Mouse (Mus musculus) thymus, postnatal 10 days (tissue): ENCODE measurements at regions not wholly inside any gene's neighbourhood (a gene's known extent, or its start where the extent isn't known, plus 50 kb on each side); places are given as distances from the start of the nearest gene placed in this dataset.

ENCODE experiments used
- DNase-seq, 2 experiments: peaks; one replicate each; pipeline ENCODE4 v3.0.0; 2021; ENCODE audit warnings: low spot score in 2 of 2

DNA sequence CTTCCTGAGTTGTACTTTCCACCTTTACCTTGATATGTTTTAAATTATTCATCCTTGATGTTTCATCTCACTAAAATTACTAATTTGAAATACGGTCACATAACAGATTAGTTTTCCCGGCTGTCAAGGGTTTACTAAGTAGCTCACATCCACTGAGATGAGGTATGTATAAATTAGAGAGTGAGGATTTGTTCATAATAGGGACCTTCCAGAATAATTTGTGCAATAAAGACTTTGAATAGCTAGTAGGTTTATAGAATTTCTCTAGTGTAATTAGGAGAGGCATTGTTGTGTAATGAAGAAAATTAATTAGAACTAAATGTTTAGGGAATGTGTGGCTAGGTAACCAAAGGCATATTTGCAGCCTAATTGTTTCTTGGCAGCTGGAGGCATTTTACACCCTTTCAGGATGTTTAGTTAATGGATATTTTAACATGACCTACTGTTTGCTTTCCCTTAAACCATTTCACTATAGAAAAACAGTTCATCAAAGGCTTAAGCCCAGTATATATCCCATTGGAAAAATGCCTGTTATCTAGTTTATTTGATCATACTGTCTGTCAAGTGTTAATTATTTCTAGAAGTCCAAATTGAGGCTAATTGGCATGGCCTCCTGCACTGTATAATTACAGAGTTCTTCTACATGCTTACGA lies 70.8 kb downstream of the Mat2b start:
- DNase-seq: no peak

- no peak for DNase-seq
These were observed 75.0 kb downstream of the Mat2b start for GRCm38 (mm10) chr11:40620036-40620435.

- DNase-seq: no peak
These were observed 92.0 kb downstream of the Mat2b start for GRCm38 (mm10) chr11:40603008-40603407.

DNA sequence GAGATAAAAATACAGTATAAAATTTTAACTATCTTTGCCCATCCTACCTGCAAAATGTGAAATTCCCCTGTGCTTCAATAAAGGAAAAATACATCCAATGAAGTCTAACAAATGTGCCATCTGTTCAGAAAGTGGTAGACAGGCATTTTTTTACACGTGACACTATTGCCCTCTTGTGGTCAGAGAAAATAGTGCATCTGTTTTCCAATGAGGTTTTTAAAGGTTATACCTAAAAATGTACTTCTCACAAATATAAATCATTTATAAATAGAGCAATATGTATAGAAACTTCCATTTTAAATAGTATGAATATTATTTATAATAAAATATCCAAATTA lies 93.5 kb downstream of the Mat2b start:
- peak in 1 of 2 experiments; percentile 9 for DNase-seq

- DNase-seq: no peak
These were observed 94.0 kb downstream of the Mat2b start for GRCm38 (mm10) chr11:40600773-40601571.

GRCm38 (mm10) chr11:40599956-40600772 lies 94.8 kb downstream of the Mat2b start:
- no peak for DNase-seq

- no peak for DNase-seq
These were observed 98.7 kb downstream of the Mat2b start for GRCm38 (mm10) chr11:40596347-40596746.

- no peak for DNase-seq
These were observed 102.9 kb downstream of the Mat2b start for GRCm38 (mm10) chr11:40592056-40592455.

GRCm38 (mm10) chr11:40573758-40574139 lies 121.3 kb downstream of the Mat2b start:
- DNase-seq: no peak

DNA sequence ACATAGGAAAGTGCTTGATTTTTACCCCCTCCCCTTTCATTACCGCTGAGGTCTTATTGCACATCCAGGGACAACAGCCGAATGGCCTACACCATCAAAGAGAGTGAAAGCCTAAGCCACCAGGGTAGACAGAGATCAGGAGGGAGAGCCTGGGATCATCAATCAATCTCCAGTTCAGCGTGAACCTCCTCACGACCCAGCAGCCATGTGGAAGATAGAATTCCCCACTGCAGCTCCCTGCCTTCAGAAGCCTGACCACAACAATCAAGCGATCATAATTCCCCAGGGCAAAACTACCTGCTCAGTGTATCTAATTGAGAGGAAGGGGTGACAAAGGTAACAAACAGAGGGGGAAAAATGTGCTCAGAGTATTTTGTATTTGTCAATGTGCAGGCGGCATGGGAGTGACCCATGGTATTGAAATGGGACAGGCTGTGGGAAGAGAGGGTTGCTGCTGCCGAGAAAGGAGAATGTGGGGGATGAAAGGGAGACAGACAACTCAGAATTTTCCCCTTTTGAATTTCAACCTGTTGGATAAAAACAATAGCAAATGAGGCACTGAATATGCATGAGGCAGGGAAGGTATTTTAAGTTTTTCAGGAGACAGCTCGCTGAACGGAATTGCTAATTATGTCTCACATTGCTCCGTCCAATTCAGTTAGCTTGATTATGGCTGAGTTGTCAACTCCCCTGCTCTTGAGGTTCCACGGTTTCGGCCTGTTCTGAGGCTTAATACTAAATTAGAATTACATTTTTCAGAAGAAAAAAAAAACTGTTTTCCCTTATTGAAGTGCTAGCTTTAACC lies 121.8 kb downstream of the Mat2b start:
- DNase-seq: no peak

DNA sequence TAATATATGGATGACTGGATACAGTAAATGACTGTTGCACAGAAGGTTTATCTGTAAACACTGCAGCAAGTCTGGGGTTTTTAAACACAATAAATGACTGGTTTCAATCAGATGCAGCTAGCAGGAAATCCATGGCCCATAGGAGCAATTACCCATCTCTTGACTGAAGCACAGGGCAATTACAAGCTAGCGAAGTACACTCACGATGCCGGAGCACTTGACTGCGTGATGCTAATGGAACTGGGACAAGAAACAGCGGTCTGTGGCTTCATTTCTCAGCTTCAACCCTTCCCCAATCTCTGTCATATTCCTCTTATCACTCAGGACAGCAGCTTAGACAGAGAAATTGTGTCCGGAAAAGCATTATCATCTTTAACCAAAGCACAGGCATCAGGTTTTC lies 132.1 kb downstream of the Mat2b start:
- DNase-seq: no peak

GRCm38 (mm10) chr11:40561983-40562382 lies 133.0 kb downstream of the Mat2b start:
- DNase-seq: no peak

GRCm38 (mm10) chr11:40561400-40561799 lies 133.6 kb downstream of the Mat2b start:
- DNase-seq: no peak

GRCm38 (mm10) chr11:40558486-40558885 lies 136.5 kb downstream of the Mat2b start:
- DNase-seq: no peak

DNA sequence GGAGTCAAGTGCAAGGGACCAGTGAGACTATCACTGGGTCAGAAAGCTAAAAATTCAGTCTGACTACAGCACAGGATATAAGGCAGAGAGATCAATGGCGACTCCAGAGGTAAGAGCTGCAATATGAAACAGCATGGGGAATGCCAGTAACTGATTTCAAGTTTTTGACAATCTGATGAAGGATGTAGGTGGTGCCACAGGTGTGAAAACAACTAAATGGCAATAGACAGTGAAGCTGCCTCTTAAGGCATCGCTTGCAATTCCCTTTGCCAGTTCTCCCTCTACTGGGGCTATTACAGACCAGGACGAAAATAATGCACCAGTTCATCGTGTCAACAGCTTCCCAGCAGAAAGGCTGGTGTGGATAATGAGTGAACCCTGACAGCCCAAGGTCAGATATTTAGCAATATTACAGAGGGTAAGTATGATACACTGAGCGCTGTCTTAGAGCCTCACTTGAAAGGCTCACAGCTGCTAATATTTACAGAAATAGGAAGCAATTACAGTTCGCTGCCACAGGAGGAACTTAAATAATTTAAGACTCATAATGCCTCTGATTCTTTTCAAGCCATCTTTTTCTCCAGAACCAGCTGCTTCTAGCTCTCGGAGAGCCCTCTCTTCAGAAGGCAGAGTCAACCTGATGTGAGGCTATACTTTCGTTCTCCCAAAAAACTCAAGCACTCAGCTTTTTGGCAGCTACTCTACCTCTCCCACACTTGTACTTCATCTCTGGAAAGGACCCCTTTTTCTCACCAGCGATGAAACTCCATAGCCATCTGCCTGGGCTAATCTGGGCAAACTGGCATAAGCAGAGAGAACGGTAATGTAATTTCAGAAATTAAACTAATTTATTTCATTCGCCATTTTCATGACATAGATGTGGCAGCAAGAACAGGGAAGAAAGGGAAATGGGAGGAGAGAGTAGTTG lies 139.9 kb downstream of the Mat2b start:
- no peak for DNase-seq

GRCm38 (mm10) chr11:40552054-40552453 lies 142.9 kb downstream of the Mat2b start:
- DNase-seq: no peak

DNA sequence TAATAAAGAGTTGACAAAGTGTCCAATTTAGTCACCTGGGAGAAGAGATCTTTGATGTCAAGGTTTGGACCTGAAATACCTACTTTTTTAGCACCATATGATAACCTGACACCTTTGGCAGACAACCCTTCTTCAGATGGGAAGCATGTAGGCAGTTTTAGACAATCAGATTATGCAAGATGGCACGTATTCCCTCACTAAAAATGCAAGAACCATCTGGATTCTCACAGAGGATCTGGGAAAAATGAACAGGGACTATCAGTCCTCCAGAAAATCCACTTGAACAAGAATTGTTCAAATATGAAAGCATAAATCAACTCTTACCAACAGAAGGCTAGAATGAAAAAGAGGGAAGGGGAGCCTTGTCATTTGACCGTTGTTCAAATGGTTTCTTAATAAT lies 148.4 kb downstream of the Mat2b start:
- DNase-seq: no peak

GRCm38 (mm10) chr11:40545537-40545936 lies 149.5 kb downstream of the Mat2b start:
- DNase-seq: no peak

DNA sequence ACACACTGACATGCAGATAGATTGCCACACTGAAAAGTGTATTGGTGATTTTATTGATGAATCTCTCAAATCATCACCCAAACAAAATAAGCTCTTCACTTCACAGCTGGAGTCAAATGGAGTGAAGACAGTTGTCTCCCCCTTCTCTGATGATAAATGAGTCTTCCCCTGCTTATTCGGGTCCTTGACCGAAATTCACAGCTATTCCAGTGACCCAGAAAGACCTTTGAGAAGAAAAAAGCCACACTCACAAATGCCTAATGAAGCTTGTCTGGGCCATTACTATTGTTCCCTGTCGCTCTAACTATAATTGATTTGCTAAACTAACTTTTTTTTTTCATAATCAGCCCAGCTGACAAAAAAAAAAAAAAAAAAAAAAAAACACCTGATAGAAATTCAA lies 154.8 kb downstream of the Mat2b start:
- DNase-seq: no peak

- DNase-seq: no peak
These were observed 155.2 kb downstream of the Mat2b start for GRCm38 (mm10) chr11:40539776-40540175.
